Mouse (Mus musculus) embryonic facial prominence, embryonic 15.5 days (tissue): ENCODE data around the gene Olfr523. TPM values are rescaled to one million over a fixed set of nuclear protein-coding genes. Genes with fewer than 3 reads are reported as not detected.

Experiments
- ATAC-seq: fragments of 200-750 bp; cut with Nextera tagmentation; 2 replicates; pipeline ENCODE4 v1.8.0; 2017; ENCODE audit warnings: low read depth, moderate TSS enrichment; ENCODE audit not compliant: insufficient number of reproducible peaks, low FRiP score, low TSS enrichment
- H3K27ac ChIP-seq: fragments of 300-500 bp; sonication (generic); replicated peaks from 2 replicates; pipeline ENCODE4 v1.5.1; 2015; ENCODE audit warnings: mild to moderate bottlenecking, inconsistent platforms
- H3K27me3 ChIP-seq: fragments of 300-500 bp; sonication (generic); 2 replicates; pipeline ENCODE4 v1.6.1; 2015; ENCODE audit warnings: inconsistent platforms
- H3K36me3 ChIP-seq: fragments of 300-500 bp; sonication (generic); 2 replicates; pipeline ENCODE4 v1.6.1; 2015; ENCODE audit warnings: mild to moderate bottlenecking, inconsistent platforms
- H3K4me1 ChIP-seq: fragments of 300-500 bp; sonication (generic); 2 replicates; pipeline ENCODE4 v1.6.1; 2015; ENCODE audit warnings: inconsistent platforms
- H3K4me2 ChIP-seq: fragments of 300-500 bp; sonication (generic); replicated peaks from 2 replicates; pipeline ENCODE4 v1.6.1; 2015; ENCODE audit warnings: mild to moderate bottlenecking, inconsistent platforms
- H3K4me3 ChIP-seq: fragments of 300-500 bp; sonication (generic); replicated peaks from 2 replicates; pipeline ENCODE4 v1.5.1; 2015; ENCODE audit warnings: mild to moderate bottlenecking, inconsistent platforms
- H3K9ac ChIP-seq: fragments of 300-500 bp; sonication (generic); 2 replicates; pipeline ENCODE4 v1.6.1; 2015; ENCODE audit warnings: inconsistent platforms
- H3K9me3 ChIP-seq: fragments of 300-500 bp; sonication (generic); replicated peaks from 2 replicates; pipeline ENCODE4 v1.6.1; 2016; ENCODE audit warnings: inconsistent platforms
- WGBS: fragments of 180-500 bp; shearing (Covaris S2); methylation state at CpG from one replicate; pipeline ENCODE4 v1.1.7; 2015; 5-methylcytosine and 5-hydroxymethylcytosine counted together
- polyA plus RNA-seq: library from polyadenylated mRNA; unstranded; fragments of >200 nt; fragmentation: Nextera tagmentation; extraction: Ambion mirVana; gene quantifications from 2 replicates; pipeline ENCODE4 v1.2.1, GENCODE M21; 2015

Gene Olfr523
- polyA plus RNA-seq, 1 experiment from 2014 or later: 0.57 TPM

- peaks cover 4% of the 10 kb centered on the region; the same call in 1 of the 2 replicates for H3K4me1 ChIP-seq
- H3K27me3 ChIP-seq: no peaks in the 10 kb centered on the region
- no peak for ATAC-seq
- no peak overlapping the region for H3K27ac ChIP-seq
- 3% methylated on average over 14 of the region's 14 CpGs for WGBS
- no peak overlapping the region for H3K4me2 ChIP-seq
- H3K36me3 ChIP-seq: no peaks in the 10 kb centered on the region
- no peak overlapping the region for H3K4me3 ChIP-seq
- H3K9ac ChIP-seq: no peak overlapping the region
- H3K9me3 ChIP-seq: no peaks in the 10 kb centered on the region
These were observed 31.7 kb upstream of the Olfr523 start for GRCm38 (mm10) chr7:140141350-140141749.

- H3K9me3 ChIP-seq: no peaks in the 10 kb centered on the region
- no peak overlapping the region for H3K27ac ChIP-seq
- no peak overlapping the region for H3K4me2 ChIP-seq
- H3K4me3 ChIP-seq: no peak overlapping the region
- WGBS: 80% methylated on average over 4 of the region's 4 CpGs
- H3K4me1 ChIP-seq: no peaks in the 10 kb centered on the region
- no peak for ATAC-seq
- H3K27me3 ChIP-seq: no peaks in the 10 kb centered on the region
- H3K9ac ChIP-seq: no peak overlapping the region
- H3K36me3 ChIP-seq: peaks cover 5% of the 10 kb centered on the region; the same call in 1 of the 2 replicates
These were observed 28.5 kb upstream of the Olfr523 start for GRCm38 (mm10) chr7:140144550-140144949.

- Histone ChIP-seq H3K4me3 (peak overlapping the region; percentile 11; the same call in 1 of the 2 replicates), H3K36me3 (no peaks in the 10 kb centered on the region), H3K27ac (no peak overlapping the region), H3K4me2 (peak overlapping the region; percentile 43), H3K27me3 (peaks cover 38% of the 10 kb centered on the region), H3K4me1 (peaks cover 11% of the 10 kb centered on the region), H3K9me3 (no peaks in the 10 kb centered on the region), H3K9ac (no peak overlapping the region)
- ATAC-seq: no peak
- WGBS: 4% methylated on average over 28 of the region's 28 CpGs
These were observed 19.6 kb upstream of the Olfr523 start for GRCm38 (mm10) chr7:140153383-140153782.

GRCm38 (mm10) chr7:140153829-140154217, 19.2 kb upstream of the Olfr523 start:
- WGBS: 19% methylated on average over 4 of the region's 4 CpGs
- peaks cover 41% of the 10 kb centered on the region for H3K27me3 ChIP-seq
- no peaks in the 10 kb centered on the region for H3K9me3 ChIP-seq
- H3K4me3 ChIP-seq: peak overlapping the region; percentile 30
- H3K4me1 ChIP-seq: peaks cover 11% of the 10 kb centered on the region
- H3K27ac ChIP-seq: no peak overlapping the region
- ATAC-seq: no peak
- no peaks in the 10 kb centered on the region for H3K36me3 ChIP-seq
- peak overlapping the region; percentile 46 for H3K4me2 ChIP-seq
- no peak overlapping the region for H3K9ac ChIP-seq

GRCm38 (mm10) chr7:140154218-140154927, 18.6 kb upstream of the Olfr523 start, which contains the start of gene Sprn:
Sprn (minus strand) TSS chr7:140154877.
- H3K4me1 ChIP-seq: peaks cover 11% of the 10 kb centered on the region
- H3K9me3 ChIP-seq: no peaks in the 10 kb centered on the region
- peaks cover 44% of the 10 kb centered on the region for H3K27me3 ChIP-seq
- WGBS: 3% methylated on average over 28 of the region's 28 CpGs
- H3K4me2 ChIP-seq: peak within 1 kb of the TSS; percentile 46
- no peak within 1 kb of the TSS for H3K27ac ChIP-seq
- H3K36me3 ChIP-seq: no peaks in the 10 kb centered on the region
- no peak for ATAC-seq
- H3K4me3 ChIP-seq: peak within 1 kb of the TSS; percentile 30
- no peak within 1 kb of the TSS for H3K9ac ChIP-seq

GRCm38 (mm10) chr7:140160363-140160762, 12.7 kb upstream of the Olfr523 start:
- H3K36me3 ChIP-seq: no peaks in the 10 kb centered on the region
- no peak for ATAC-seq
- WGBS: 81% methylated on average over 3 of the region's 3 CpGs
- H3K27ac ChIP-seq: no peak overlapping the region
- H3K27me3 ChIP-seq: peaks cover 11% of the 10 kb centered on the region
- no peak overlapping the region for H3K9ac ChIP-seq
- H3K4me3 ChIP-seq: no peak overlapping the region
- no peaks in the 10 kb centered on the region for H3K9me3 ChIP-seq
- no peak overlapping the region for H3K4me2 ChIP-seq
- no peaks in the 10 kb centered on the region for H3K4me1 ChIP-seq

GRCm38 (mm10) chr7:140164664-140165063, 8.4 kb upstream of the Olfr523 start, which contains the start of gene Olfr522:
Olfr522 (minus strand) TSS chr7:140164764.
- Histone ChIP-seq H3K4me1 (no peaks in the 10 kb centered on the region), H3K4me3 (no peak within 1 kb of the TSS), H3K27ac (no peak within 1 kb of the TSS), H3K36me3 (no peaks in the 10 kb centered on the region), H3K27me3 (no peaks in the 10 kb centered on the region), H3K9me3 (no peaks in the 10 kb centered on the region), H3K4me2 (no peak within 1 kb of the TSS), H3K9ac (no peak within 1 kb of the TSS)
- ATAC-seq: no peak
- 65% methylated on average over 7 of the region's 7 CpGs for WGBS

GRCm38 (mm10) chr7:140167950-140168349, 5.1 kb upstream of the Olfr523 start:
- ATAC-seq: no peak
- Histone ChIP-seq H3K36me3 (no peaks in the 10 kb centered on the region), H3K27me3 (no peaks in the 10 kb centered on the region), H3K4me2 (no peak overlapping the region), H3K4me1 (no peaks in the 10 kb centered on the region), H3K9ac (no peak overlapping the region), H3K27ac (no peak overlapping the region), H3K9me3 (no peaks in the 10 kb centered on the region), H3K4me3 (no peak overlapping the region)
- 61% methylated on average over 1 of the region's 1 CpGs for WGBS

GRCm38 (mm10) chr7:140169386-140169785, 3.6 kb upstream of the Olfr523 start:
- Histone ChIP-seq H3K4me2 (no peak overlapping the region), H3K9ac (no peak overlapping the region), H3K36me3 (no peaks in the 10 kb centered on the region), H3K27ac (no peak overlapping the region), H3K4me1 (no peaks in the 10 kb centered on the region), H3K9me3 (no peaks in the 10 kb centered on the region), H3K27me3 (no peaks in the 10 kb centered on the region), H3K4me3 (no peak overlapping the region)
- 70% methylated on average over 4 of the region's 4 CpGs for WGBS
- no peak for ATAC-seq

- H3K36me3 ChIP-seq: no peaks in the 10 kb centered on the region
- H3K9ac ChIP-seq: no peak overlapping the region
- no peaks in the 10 kb centered on the region for H3K9me3 ChIP-seq
- H3K27ac ChIP-seq: no peak overlapping the region
- no peak for ATAC-seq
- no peaks in the 10 kb centered on the region for H3K4me1 ChIP-seq
- no peaks in the 10 kb centered on the region for H3K27me3 ChIP-seq
- H3K4me3 ChIP-seq: no peak overlapping the region
- no peak overlapping the region for H3K4me2 ChIP-seq
- WGBS: 92% methylated on average over 3 of the region's 3 CpGs
These were observed 2.2 kb upstream of the Olfr523 start for GRCm38 (mm10) chr7:140170863-140171262.

GRCm38 (mm10) chr7:140179176-140179575, 6.2 kb downstream of the Olfr523 start:
- Histone ChIP-seq H3K4me1 (no peaks in the 10 kb centered on the region), H3K4me3 (no peak overlapping the region), H3K9me3 (no peaks in the 10 kb centered on the region), H3K36me3 (no peaks in the 10 kb centered on the region), H3K27ac (no peak overlapping the region), H3K4me2 (no peak overlapping the region), H3K9ac (no peak overlapping the region), H3K27me3 (no peaks in the 10 kb centered on the region)
- ATAC-seq: no peak
- WGBS: 95% methylated on average over 2 of the region's 2 CpGs

GRCm38 (mm10) chr7:140180692-140181091, 7.7 kb downstream of the Olfr523 start:
- Histone ChIP-seq H3K36me3 (no peaks in the 10 kb centered on the region), H3K9me3 (no peaks in the 10 kb centered on the region), H3K27me3 (no peaks in the 10 kb centered on the region), H3K4me2 (no peak overlapping the region), H3K4me3 (no peak overlapping the region), H3K4me1 (no peaks in the 10 kb centered on the region), H3K27ac (no peak overlapping the region), H3K9ac (no peak overlapping the region)
- no peak for ATAC-seq
- WGBS: 70% methylated on average over 2 of the region's 2 CpGs
